In genomic region chrX:73785666-73786065, GRCm38 (mm10) we compare ENCODE assay signal across 8 mouse cellular contexts. TPM values are rescaled to one million over a fixed set of nuclear protein-coding genes. Genes with fewer than 3 reads are reported as not detected.
A peak's percentile ranks its signal among the peaks of the same experiment; 100 is the strongest.
DNase-seq lines count a peak whose midpoint lies in the region; ATAC-seq and TF ChIP-seq lines count a peak whose summit lies in the region.

No protein-coding gene starts in this region.

- no peak for ATAC-seq in hindbrain, embryonic 14.5 days (ENCODE audit: low FRiP score)
- no peak for ATAC-seq in liver, postnatal 0 days

- TF ChIP-seq EP300 in liver, postnatal 0 days (IDR thresholded peaks at IDR 0.05; ENCODE audit: low read depth), result no peak

- no peak for TF ChIP-seq CTCF in bone marrow macrophage, adult 2 months (IDR thresholded peaks at IDR 0.05; ENCODE audit: low read depth, low read length)
- TF ChIP-seq CTCF in liver, postnatal 0 days (IDR thresholded peaks at IDR 0.05; ENCODE audit: low read depth), result no peak

- peak overlapping the region; percentile 82 for H3K4me3 ChIP-seq in bone marrow macrophage, adult 2 months (ENCODE audit: insufficient read depth, low read length)
- peak overlapping the region; percentile 52 for H3K4me3 ChIP-seq in hindbrain, embryonic 14.5 days (replicated peaks; ENCODE audit: low read length)
- peak overlapping the region; percentile 71 for H3K4me3 ChIP-seq in liver, postnatal 0 days (ENCODE audit: low read depth, low read length)

- peaks cover 30% of the 10 kb centered on the region for H3K4me1 ChIP-seq in bone marrow macrophage, adult 2 months (ENCODE audit: control insufficient read depth, insufficient read depth, low read length)
- peaks cover 23% of the 10 kb centered on the region for H3K4me1 ChIP-seq in hindbrain, embryonic 14.5 days (replicated peaks; ENCODE audit: control insufficient read depth, insufficient read depth, low read length)
- H3K4me1 ChIP-seq in liver, postnatal 0 days (ENCODE audit: insufficient read depth), result peaks cover 21% of the 10 kb centered on the region

- peak overlapping the region; percentile 68 for H3K4me2 ChIP-seq in hindbrain, embryonic 14.5 days (replicated peaks)
- peak overlapping the region; percentile 74 for H3K4me2 ChIP-seq in liver, postnatal 0 days (ENCODE audit: low read depth, low read length)

- peak; percentile 6 for DNase-seq in gastrocnemius, adult 18-20 months (ENCODE audit: low spot score)
- DNase-seq in gastrocnemius, postnatal 25 days, result no peak
- no peak for DNase-seq in hindbrain, embryonic 14.5 days (ENCODE audit: low spot score)
- DNase-seq in liver, postnatal 0 days, result no peak
- DNase-seq in left cerebral cortex, postnatal 36 days (ENCODE audit: low spot score in 2 of 2), result no peak
- DNase-seq in thymus, postnatal 10 days (ENCODE audit: low spot score in 2 of 2), result no peak
- DNase-seq in spleen, adult 12 weeks (ENCODE audit: low spot score), result no peak

- H3K9ac ChIP-seq in hindbrain, embryonic 14.5 days, result peak overlapping the region; percentile 67
- peak overlapping the region; percentile 79 for H3K9ac ChIP-seq in liver, postnatal 0 days (replicated peaks)

- no peak for TF ChIP-seq POLR2A in bone marrow macrophage, adult 2 months (IDR thresholded peaks at IDR 0.05; ENCODE audit: borderline replicate concordance, low read depth, low read length)

- intact Hi-C loops in left cerebral cortex, postnatal 36 days (cut with DNase I), result loop anchor here (5.0 kb wide), 1 partner anchor 137 kb away; the partner anchor contains the start of genes Arhgap4 and Naa10

- peaks cover 25% of the 10 kb centered on the region for H3K36me3 ChIP-seq in hindbrain, embryonic 14.5 days (replicated peaks; ENCODE audit: control insufficient read depth, insufficient read depth)
- H3K36me3 ChIP-seq in liver, postnatal 0 days (replicated peaks; ENCODE audit: insufficient read depth, low read length), result peaks cover 4% of the 10 kb centered on the region; the same call in 1 of the 2 replicates

- H3K9me3 ChIP-seq in hindbrain, embryonic 14.5 days (ENCODE audit: control insufficient read depth, low read length), result no peaks in the 10 kb centered on the region
- H3K9me3 ChIP-seq in liver, postnatal 0 days (ENCODE audit: low read length), result no peaks in the 10 kb centered on the region

- peak overlapping the region; percentile 88 for H3K27ac ChIP-seq in bone marrow macrophage, adult 2 months (ENCODE audit: insufficient read depth, low read depth, low read length)
- peak overlapping the region; percentile 86 for H3K27ac ChIP-seq in hindbrain, embryonic 14.5 days
- peak overlapping the region; percentile 93 for H3K27ac ChIP-seq in liver, postnatal 0 days (ENCODE audit: low read depth)

- H3K27me3 ChIP-seq in hindbrain, embryonic 14.5 days (ENCODE audit: control insufficient read depth, insufficient read depth, low read length), result no peaks in the 10 kb centered on the region
- H3K27me3 ChIP-seq in liver, postnatal 0 days (ENCODE audit: insufficient read depth, low read length), result no peaks in the 10 kb centered on the region

RNA-seq across cellular contexts. Expression of gene Idh3g, which starts 1.0 kb away (rescaled TPM):
- total RNA-seq in gastrocnemius, adult 18-20 months (2021), result 100 to 1,000 TPM; 375 to 389 TPM
- total RNA-seq in gastrocnemius, postnatal 25 days (2021), result 100 to 1,000 TPM; 399 to 430 TPM
- polyA plus RNA-seq in bone marrow macrophage, adult 2 months (2012; ENCODE audit: insufficient read depth, insufficient read length, missing spikeins), result 123 and 136 TPM in 2 replicates
- polyA plus RNA-seq in hindbrain, embryonic 14.5 days (2014; fragmentation: Nextera tagmentation; extraction: Ambion mirVana), result 260 TPM in 2 replicates
- 83.7 and 88.1 TPM in 2 replicates for polyA plus RNA-seq in liver, postnatal 0 days (2015; fragmentation: Nextera tagmentation; extraction: Ambion mirVana)
- total RNA-seq in left cerebral cortex, postnatal 36 days (2021), result 100 to 1,000 TPM; 179 to 205 TPM

RNA-seq across cellular contexts. Expression of gene Ssr4, which starts 1.2 kb away (rescaled TPM):
- 10 to 100 TPM; 70.2 to 76.6 TPM for total RNA-seq in gastrocnemius, adult 18-20 months (2021)
- total RNA-seq in gastrocnemius, postnatal 25 days (2021), result 10 to 100 TPM; 72.3 to 80.8 TPM
- polyA plus RNA-seq in bone marrow macrophage, adult 2 months (2012; ENCODE audit: insufficient read depth, insufficient read length, missing spikeins), result 213 and 220 TPM in 2 replicates
- polyA plus RNA-seq in hindbrain, embryonic 14.5 days (2014; fragmentation: Nextera tagmentation; extraction: Ambion mirVana), result 151 and 176 TPM in 2 replicates
- polyA plus RNA-seq in liver, postnatal 0 days (2015; fragmentation: Nextera tagmentation; extraction: Ambion mirVana), result 183 and 185 TPM in 2 replicates
- 10 to 100 TPM; 81.2 to 95.9 TPM for total RNA-seq in left cerebral cortex, postnatal 36 days (2021)

RNA-seq across cellular contexts. Expression of gene Srpk3, which starts 11.5 kb away (rescaled TPM):
- total RNA-seq in gastrocnemius, adult 18-20 months (2021), result 10 to 100 TPM; 34.1 to 35.2 TPM
- 10 to 100 TPM; 39.6 to 60.5 TPM for total RNA-seq in gastrocnemius, postnatal 25 days (2021)
- polyA plus RNA-seq in bone marrow macrophage, adult 2 months (2012; ENCODE audit: insufficient read depth, insufficient read length, missing spikeins), result 1.2 and 1.5 TPM in 2 replicates
- polyA plus RNA-seq in hindbrain, embryonic 14.5 days (2014; fragmentation: Nextera tagmentation; extraction: Ambion mirVana), result 0.60 and 1.8 TPM in 2 replicates
- polyA plus RNA-seq in liver, postnatal 0 days (2015; fragmentation: Nextera tagmentation; extraction: Ambion mirVana), result 1.7 TPM in 2 replicates
- 10 to 100 TPM in 1 of 2 experiments, 1 to 10 TPM in 1; 8.2 to 10.4 TPM for total RNA-seq in left cerebral cortex, postnatal 36 days (2021)

RNA-seq across cellular contexts. Expression of gene Plxnb3, which starts 28.8 kb away (rescaled TPM):
- total RNA-seq in gastrocnemius, adult 18-20 months (2021), result under 1 TPM; 0.68 to 0.69 TPM
- total RNA-seq in gastrocnemius, postnatal 25 days (2021), result under 1 TPM; 0.61 to 0.67 TPM
- polyA plus RNA-seq in bone marrow macrophage, adult 2 months (2012; ENCODE audit: insufficient read depth, insufficient read length, missing spikeins), result 4.3 and 4.7 TPM in 2 replicates
- polyA plus RNA-seq in hindbrain, embryonic 14.5 days (2014; fragmentation: Nextera tagmentation; extraction: Ambion mirVana), result 0.59 TPM in 2 replicates
- polyA plus RNA-seq in liver, postnatal 0 days (2015; fragmentation: Nextera tagmentation; extraction: Ambion mirVana), result 0.15 and 0.23 TPM in 2 replicates
- total RNA-seq in left cerebral cortex, postnatal 36 days (2021), result 10 to 100 TPM in 1 of 2 experiments, 1 to 10 TPM in 1; 9.8 to 10.2 TPM

RNA-seq across cellular contexts. Expression of gene Pdzd4, which starts 39.1 kb away (rescaled TPM):
- total RNA-seq in gastrocnemius, adult 18-20 months (2021), result 1 to 10 TPM in 1 of 2 experiments, under 1 TPM in 1; 0.66 to 1.0 TPM
- 1 to 10 TPM; 1.1 to 1.4 TPM for total RNA-seq in gastrocnemius, postnatal 25 days (2021)
- not detected in 2 replicates for polyA plus RNA-seq in bone marrow macrophage, adult 2 months (2012; ENCODE audit: insufficient read depth, insufficient read length, missing spikeins)
- polyA plus RNA-seq in hindbrain, embryonic 14.5 days (2014; fragmentation: Nextera tagmentation; extraction: Ambion mirVana), result 5.5 and 6.4 TPM in 2 replicates
- polyA plus RNA-seq in liver, postnatal 0 days (2015; fragmentation: Nextera tagmentation; extraction: Ambion mirVana), result 0.04 and 0.06 TPM in 2 replicates
- 100 to 1,000 TPM; 116 to 121 TPM for total RNA-seq in left cerebral cortex, postnatal 36 days (2021)
